Mouse (Mus musculus): ENCODE data around the gene Kcnd3.

DNA sequence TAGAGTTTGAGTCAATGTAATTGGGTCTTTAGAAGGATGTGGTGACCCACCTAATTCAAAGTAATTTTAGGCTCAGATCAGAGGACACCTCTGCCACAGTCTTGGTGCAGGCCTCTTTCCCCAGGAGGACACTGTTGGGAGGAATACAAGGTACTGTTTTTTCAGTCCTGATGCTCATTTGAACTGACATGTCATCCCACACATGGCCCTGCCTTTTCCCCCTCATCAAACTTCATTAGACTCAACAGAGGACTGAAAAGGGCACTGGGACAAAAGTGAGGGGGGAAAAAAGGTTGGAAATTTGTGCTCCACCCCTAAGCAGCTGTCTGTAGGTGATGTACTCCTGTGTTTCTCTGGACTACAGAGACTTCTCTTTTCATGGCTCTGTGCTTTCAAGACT, 39.4 kb upstream of the Kcnd3 start:
- TF ChIP-seq CTCF (conservative IDR thresholded peaks at IDR 0.05; ENCODE audit: insufficient read depth, insufficient read length, low read depth, low read length) (no peak), POLR2A (IDR thresholded peaks at IDR 0.05; ENCODE audit: low read depth, low read length) (no peak)
